Mouse (Mus musculus): ENCODE data around the gene Slc46a3.

Gene Slc46a3

GRCm38 (mm10) chr5:147895436-147896198 is 1.0 kb upstream of the Slc46a3 start:
- DNase-seq (ENCODE audit: low spot score): no peak

DNA sequence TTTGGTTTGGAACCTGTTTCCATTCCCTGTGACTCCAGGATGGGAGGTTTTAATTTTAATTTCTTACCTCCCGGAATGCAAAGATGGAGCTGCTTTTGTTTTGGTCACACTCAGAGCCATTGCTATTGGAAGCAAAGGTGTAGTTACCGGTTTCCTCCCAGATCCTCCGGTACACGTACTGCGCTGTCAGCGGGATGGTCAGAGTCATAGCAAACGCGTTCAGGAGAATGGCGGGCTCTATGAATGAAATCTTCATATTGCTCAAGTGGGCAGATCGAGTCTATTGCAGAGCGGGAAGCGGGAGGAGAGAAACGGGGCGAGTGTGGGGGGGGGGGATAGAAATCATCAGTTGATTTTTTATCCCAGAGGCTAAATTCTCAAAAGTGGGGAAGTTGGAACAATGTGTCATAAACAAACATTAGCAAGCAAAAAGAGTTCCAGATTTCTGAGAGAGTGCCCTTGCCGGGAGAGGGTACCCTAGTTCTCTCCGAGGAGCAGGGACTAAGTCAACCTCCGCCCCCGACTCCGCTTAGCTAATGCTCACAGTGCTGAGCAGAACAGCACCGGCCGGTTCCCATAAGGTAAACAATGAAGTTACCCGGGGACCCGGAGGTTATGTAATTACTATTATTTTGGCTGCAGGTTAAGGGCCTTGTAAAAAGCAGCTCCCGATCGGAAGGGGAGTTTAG is 705 bp downstream of the Slc46a3 start:
- no peak for DNase-seq (ENCODE audit: low spot score)

DNA sequence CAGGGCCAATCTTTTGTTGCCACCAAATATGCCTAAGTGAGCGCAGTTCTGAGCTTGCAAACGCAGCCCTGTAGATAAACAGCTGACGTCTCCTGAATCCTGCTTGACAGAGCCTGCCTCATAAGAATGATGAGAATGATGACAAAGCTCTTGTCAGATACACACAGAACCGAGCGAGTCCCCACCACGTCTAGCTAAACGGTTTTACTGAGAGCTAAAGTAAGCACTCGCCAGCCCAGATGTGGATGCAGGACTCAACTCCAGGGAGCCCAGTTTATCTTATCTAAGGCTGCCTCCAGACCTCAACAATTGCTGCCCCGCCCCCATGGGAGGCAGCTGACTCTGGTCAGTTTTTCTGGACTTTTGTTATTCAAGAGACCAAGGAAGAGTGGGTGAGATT is 1.5 kb downstream of the Slc46a3 start:
- DNase-seq (ENCODE audit: low spot score): no peak

DNA sequence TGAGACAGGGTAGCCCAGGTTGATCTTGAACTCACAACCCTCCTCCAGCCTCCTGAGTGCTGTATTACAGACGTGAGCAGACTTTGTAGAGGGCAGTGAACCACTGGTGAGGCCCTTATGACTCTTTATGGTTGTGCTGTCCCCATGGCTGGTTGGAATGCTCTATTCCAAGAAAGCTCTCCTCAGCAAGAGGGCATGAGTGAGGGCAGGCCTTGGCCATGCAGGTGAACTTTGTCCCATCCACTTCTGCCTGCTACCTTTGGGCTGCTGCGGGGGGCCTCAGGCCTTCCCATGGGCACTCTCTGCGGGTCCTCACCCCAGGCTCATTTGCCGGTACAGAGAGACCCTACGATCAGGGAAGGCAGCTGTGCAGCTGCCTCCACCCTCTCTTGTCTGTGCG is 1.9 kb downstream of the Slc46a3 start:
- no peak for DNase-seq (ENCODE audit: low spot score)

DNA sequence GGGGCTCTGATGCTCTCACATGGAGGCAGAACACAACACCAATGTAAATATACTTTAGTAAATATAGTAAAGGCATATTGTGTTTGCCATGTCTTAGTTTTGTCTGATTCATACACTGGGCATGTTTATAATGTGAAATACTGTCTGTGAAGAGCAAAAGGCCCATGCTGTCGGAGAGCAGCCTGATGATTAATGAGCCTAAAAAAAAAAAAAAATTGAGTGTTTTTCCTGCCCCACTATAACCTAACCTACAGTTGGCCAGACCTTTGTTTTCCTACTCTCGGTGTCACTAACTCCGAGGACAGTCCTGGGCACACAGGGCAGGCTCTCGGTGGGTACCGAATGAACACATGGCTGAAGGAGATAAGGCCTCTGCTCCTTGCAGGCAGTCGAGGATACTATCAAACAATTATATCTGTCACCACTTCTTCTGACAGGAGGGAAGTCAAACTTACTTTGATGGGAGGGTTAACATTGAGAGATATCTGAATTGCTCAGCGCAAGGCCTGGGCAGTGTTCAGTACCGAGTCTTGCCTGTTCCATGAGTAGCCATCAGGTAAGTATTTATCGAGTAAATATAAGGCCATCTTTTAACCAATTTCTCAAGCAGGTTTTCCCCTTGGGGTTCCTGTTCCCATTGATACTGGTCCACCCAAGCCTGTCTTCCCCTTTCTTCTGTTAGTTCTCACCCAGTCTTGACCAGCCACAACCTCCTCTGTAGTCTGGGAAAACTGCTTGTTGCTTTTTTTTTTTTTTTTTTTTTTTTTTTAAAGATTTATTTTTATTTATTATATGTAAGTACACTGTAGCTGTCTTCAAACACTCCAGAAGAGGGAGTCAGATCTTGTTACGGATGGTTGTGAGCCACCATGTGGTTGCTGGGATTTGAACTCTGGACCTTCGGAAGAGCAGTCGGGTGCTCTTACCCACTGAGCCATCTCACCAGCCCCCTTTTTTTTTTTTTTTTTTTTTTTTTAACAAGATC is 6.0 kb downstream of the Slc46a3 start:
- no peak for DNase-seq (ENCODE audit: low spot score)

DNA sequence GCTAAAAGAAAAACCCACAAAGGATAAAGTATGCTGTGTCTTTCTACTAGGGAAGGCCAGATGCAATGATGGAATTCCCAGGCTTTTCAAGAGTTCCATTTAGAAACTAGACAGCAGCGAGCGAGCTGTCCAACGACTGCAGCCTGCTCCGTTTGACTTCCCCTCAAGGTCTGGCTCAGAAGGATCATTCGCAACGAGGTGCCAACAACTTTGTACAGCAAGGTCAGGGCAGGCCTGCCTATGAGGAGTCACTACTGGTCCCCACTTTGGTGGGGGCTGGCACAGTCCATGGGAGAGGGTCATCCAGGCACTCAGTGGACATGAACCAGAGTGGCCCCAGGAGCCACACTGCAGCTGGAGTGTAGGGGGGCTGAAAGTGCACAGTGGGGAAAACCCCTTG is 11.0 kb downstream of the Slc46a3 start:
- DNase-seq (ENCODE audit: low spot score): no peak

- no peak for DNase-seq (ENCODE audit: low spot score)
Measured at GRCm38 (mm10) chr5:147879971-147880682, 14.5 kb downstream of the Slc46a3 start.

- DNase-seq (ENCODE audit: low spot score): no peak
Measured at GRCm38 (mm10) chr5:147877520-147877919, 17.1 kb downstream of the Slc46a3 start.

DNA sequence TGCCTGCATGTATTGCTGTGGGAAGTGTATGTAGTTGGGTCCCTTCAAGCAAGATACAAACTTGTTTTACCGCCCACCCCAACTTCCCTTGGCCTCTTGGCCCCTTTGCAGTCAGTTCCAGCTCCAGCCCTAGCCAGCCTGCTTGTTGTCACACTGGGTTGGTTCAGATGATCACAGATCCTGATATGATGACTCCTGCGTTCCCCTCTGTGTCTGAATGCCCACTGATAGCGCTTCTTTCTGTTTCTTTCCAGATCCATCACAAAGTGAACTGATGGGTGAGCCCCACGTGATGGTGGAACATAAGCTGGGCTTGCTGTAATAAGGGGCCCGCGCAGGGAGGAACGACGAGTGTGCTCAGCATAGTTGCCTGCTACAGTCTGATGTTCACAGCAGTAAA is 19.4 kb downstream of the Slc46a3 start:
- no peak for DNase-seq (ENCODE audit: low spot score)

- DNase-seq (ENCODE audit: low spot score): no peak
Measured at GRCm38 (mm10) chr5:147874491-147875065, 20.0 kb downstream of the Slc46a3 start.

- no peak for DNase-seq (ENCODE audit: low spot score)
Measured at GRCm38 (mm10) chr5:147871091-147871820, 23.4 kb downstream of the Slc46a3 start.

- no peak for DNase-seq (ENCODE audit: low spot score)
Measured at GRCm38 (mm10) chr5:147870296-147870695, 24.3 kb downstream of the Slc46a3 start.

- DNase-seq (ENCODE audit: low spot score): no peak
Measured at GRCm38 (mm10) chr5:147869568-147869967, 25.0 kb downstream of the Slc46a3 start.

GRCm38 (mm10) chr5:147868674-147869073 is 25.9 kb downstream of the Slc46a3 start:
- no peak for DNase-seq (ENCODE audit: low spot score)

DNA sequence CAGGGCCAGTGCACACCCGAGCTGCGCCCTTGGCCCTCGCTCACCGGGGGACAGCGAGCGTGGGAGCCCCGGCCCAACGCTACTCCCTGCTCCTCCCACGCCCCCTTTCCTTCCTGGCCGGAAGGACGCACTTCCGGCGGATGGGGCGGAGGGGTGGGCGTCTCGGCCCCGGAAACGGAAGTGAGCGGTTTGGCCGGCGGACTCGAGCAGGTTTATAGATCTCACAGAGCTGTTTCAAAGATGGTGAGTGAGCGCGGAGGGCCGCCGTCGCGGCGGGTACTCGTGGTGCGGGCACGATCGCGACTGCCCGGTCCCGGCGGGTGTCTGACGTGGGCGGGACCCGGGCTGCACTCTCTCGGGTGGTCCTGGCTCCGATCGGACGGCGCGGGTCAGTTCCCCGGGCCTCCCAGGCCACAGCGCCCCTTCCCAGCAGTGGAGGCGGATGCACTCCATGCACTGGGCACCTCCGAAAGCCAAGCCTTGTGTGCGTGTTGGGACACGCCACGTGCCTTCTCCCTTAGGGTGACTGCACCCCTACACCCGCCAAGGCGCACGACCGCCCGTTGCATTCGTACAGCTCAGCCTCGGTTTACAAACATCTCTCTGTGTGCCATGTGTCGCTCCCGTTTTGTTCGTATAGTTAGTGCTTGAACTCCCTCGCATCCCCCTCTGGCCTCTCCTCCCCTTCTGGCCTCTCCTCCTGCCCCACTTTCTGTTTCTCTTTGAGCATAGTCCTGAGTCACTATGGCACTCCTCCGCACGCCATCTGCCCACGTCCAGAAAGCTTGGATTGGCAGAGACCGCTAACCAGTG is 34.0 kb downstream of the Slc46a3 start, which contains the start of gene Pomp:
Gene Pomp, plus strand, starts transcription at position 13 of the 813 bp plus-strand sequence.
- peak; percentile 84 for DNase-seq (ENCODE audit: low spot score)

GRCm38 (mm10) chr5:147860076-147860448 is 34.6 kb downstream of the Slc46a3 start:
- DNase-seq (ENCODE audit: low spot score): no peak

GRCm38 (mm10) chr5:147850194-147850593 is 44.4 kb downstream of the Slc46a3 start:
- DNase-seq (ENCODE audit: low spot score): no peak

- peak; percentile 52 for DNase-seq (ENCODE audit: low spot score)
Measured at GRCm38 (mm10) chr5:147848164-147848863, 46.3 kb downstream of the Slc46a3 start.

GRCm38 (mm10) chr5:147847361-147847760 is 47.3 kb downstream of the Slc46a3 start:
- DNase-seq (ENCODE audit: low spot score): no peak

All from ovary, postnatal 14 days (tissue).